Mouse (Mus musculus) gastrocnemius, postnatal 10 days (tissue): ENCODE measurements around the gene Dkk2. TPM values are rescaled to one million over a fixed set of nuclear protein-coding genes. Genes with fewer than 3 reads are reported as not detected.
A peak's percentile ranks its signal among the peaks of the same experiment; 100 is the strongest.
"Not testable (repeated sequence)": the region's sequence is repeated elsewhere in the genome, so short reads cannot be mapped to it uniquely, and the experiment has no call there.

Source experiments
- DNase-seq: peaks from one replicate; pipeline ENCODE4 v3.0.0; 2021; ENCODE audit warnings: mixed read lengths
- long read RNA-seq, 2 experiments: library from polyadenylated mRNA; stranded (forward); transcript quantifications; one replicate each; pipeline ENCODE4 v2.0.0; 2021
- total RNA-seq, 2 experiments: library from RNA; stranded (reverse); gene quantifications; 2 replicates each; pipeline ENCODE4 v1.2.3; 2021

Dkk2 gene
- 10 to 100 TPM; 12.2 to 12.3 TPM for total RNA-seq
- long read RNA-seq, experiment 1, transcript Dkk2-201 (4 exons, 3,705 nt): major isoform, 19 of 24 reads
- long read RNA-seq, experiment 1, partial matches to known transcripts: 1 of 24 reads
- long read RNA-seq, experiment 1, other reads (novel, unspliced or antisense): 4 of 24 reads
- long read RNA-seq, experiment 2, transcript Dkk2-201 (4 exons, 3,705 nt): major isoform, 9 of 14 reads
- long read RNA-seq, experiment 2, partial matches to known transcripts: 0 of 14 reads
- long read RNA-seq, experiment 2, other reads (novel, unspliced or antisense): 5 of 14 reads

DNA sequence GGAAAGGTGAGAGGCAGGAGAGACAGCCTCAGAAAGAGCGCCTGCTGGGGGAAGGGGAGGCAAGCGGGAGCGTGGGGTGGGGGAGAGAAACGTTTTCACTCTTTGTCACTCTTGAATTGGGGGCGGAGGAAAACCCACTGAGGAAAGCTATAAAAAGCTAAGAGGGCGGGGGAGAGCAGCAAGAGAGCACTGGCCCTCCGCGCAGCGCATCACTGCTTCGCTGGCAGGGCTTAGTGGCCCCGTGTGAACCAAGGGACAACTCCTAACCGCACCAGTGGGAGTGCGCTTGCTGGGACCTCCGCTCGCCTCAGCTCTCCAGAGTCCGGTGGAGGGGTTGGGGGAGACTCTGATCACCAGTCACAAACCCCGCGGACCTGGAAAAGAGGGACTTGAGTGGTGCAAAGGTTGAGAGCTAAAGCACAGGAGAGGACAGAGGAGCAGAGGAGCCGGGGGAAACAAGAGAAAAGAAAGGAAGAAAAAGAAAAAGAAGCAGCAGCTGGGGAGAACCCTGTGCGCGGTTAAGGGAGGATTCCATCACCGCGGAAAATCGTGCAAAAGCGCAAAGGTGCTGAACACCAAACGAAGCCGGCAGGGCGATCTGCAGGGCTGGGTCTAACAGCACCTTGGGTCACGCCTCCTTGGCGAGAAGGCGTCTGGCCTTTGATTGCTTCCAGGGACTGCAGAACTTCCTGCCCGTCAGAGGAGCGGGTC is at the start of gene Dkk2:
Gene Dkk2, plus strand, starts transcription at position 181 of the 711 bp plus-strand sequence.
- peak; percentile 36 for DNase-seq

DNA sequence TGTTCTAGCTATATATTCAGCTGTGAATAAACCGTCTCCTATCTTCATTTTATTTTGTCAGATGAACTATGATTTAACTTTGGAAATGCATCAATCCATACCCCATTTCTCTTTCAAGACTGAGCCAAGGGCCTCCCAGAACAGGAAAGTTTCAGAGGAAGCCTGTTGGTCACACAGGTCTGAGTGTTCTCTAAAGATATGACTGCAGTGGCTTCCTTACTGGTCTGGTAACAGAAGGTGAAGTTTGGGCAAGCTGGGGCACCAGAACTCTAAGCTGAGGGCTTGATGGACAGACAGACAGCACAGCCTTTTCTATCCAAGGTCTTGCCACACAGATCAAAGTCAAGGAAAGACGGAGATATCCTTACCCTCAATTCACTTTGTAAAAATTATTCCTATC is 48.4 kb upstream of the Dkk2 start:
- DNase-seq: no peak

DNA sequence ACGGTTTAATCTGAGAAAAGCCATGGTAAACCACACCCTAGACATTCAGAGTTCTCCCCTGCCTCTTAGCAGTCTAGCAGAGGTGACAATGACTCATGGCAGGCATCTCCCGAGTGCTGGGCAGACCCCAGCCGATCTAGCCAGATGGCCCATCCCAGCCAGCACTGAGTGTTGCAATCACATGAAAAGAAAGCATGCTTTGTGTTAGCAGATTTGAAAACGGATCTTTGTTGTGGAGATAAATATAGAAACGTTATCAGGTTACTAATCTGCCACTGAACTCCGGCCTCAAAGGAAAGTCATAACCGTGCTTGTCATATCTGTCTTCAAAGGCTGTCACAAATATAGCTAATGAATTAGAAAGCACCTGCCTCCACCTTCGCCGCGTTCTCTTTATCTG is 47.4 kb upstream of the Dkk2 start:
- DNase-seq: no peak

DNA sequence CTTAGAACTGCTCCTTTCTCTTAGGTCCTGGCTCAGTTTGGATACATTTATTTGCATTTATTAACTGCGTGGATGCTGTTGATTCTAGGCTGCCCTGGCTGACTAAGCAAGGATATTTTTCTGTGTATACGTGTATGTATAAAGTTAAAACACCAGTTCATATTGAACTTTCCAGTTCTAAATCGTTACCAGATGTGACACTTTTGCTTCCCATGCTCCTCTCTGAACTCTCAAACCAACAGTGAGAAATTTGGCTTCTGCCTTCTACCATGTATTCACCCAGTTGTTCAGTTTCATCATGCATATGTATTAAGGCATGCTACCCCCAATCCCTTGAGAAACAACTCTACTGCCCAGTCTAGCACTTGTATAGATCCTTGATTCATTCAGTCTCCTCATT is 45.0 kb upstream of the Dkk2 start:
- no peak for DNase-seq

DNA sequence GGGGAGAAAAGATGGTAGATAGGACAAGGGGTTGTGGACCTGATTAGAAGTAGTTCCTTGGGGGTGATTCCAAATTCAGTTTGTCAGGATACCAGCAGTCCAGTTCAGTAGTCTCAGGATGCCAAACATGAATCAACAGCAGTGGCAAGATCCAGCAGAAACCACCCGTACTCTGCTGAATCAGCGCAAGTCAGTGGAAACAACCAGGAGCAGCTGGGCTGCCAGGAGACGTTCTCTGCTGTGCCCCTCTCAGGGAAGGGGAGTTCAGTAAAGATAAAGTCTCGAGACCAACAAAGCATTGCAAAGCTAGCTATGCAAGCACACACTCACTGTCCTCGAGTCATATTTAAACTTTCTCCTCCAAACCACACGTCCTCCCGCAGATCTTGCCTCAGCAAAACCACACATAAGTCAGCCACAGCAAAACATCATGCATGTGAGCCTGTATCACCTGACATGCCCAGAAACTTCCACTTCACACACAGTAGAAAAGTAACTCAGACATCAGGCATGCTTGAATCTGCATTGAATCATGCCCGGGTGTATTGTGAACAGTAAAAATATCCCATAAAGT is 34.1 kb upstream of the Dkk2 start:
- no peak for DNase-seq

DNA sequence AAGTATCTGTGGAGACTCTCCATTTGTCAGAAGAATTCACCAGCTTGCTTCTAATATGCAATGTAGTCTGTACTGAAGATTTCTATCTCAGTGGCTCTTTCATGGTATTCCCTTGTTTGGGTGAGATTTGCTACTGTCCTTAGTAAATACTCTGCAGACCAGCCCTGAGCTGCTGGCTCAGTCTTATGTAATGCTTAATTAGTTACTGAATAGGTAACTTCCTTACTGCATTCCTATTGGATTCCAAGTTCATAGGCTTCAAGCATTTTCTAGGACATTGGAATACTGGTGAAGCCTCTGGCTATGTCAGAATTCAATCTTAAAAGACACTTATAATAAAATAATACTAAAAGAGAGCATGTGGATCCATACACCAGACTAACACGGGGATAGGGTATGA is 22.3 kb upstream of the Dkk2 start:
- not testable (repeated sequence) for DNase-seq

DNA sequence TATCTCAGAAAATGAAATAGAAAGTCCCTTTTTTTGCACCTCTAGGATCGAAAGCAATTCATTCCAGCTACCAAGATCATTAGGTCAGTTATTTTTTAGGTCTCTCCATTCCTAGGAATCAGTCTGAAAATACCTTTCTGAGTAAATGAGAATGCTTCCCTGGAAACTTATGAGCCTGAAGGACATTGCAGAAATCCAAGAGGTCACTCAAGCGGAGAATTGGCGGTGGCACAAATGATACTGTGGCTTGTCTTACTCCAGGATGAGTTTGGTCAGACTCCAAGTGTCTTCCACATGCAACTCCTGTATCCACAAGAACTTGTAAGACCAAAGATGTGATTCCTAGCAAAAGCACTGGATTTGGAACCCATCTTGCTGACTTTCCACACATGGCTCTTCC is 21.7 kb upstream of the Dkk2 start:
- DNase-seq: no peak

DNA sequence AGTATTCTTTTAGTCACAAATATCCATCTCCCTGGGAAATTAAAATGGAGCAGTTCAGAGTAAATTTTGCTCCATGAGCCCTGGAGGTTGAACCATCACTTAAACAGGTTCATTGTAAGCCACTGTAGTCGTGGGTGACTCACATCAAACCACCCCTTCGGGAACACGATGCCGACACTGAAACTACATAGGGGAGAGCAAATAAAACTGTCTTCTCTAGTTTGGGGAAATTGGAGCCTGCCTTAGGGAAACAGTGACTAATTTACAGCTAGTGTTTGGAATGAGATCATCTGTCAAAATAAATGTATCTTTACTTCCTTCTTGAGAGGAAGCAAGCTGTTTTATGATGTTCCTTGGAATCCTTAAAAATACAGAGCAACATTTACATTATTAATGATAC is 21.1 kb upstream of the Dkk2 start:
- no peak for DNase-seq

DNA sequence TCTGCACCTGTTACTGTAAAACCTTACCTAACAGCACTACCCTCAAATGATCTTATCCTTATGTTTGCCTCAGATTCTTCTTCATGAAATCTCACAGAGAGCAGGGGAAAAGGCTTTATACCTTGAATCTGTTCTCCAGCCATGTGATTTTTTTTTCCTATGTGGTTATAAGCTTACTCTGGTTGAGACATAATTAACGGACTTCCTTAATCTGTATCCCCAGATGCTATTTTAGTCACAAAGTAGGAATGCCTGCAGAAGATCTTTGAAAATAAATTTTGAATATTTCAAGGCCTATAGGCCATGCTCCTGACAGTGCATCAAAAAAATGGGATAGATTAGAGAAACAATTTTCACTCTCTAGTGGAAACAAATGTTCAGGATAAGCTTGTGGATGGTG is 20.2 kb upstream of the Dkk2 start:
- no peak for DNase-seq

DNA sequence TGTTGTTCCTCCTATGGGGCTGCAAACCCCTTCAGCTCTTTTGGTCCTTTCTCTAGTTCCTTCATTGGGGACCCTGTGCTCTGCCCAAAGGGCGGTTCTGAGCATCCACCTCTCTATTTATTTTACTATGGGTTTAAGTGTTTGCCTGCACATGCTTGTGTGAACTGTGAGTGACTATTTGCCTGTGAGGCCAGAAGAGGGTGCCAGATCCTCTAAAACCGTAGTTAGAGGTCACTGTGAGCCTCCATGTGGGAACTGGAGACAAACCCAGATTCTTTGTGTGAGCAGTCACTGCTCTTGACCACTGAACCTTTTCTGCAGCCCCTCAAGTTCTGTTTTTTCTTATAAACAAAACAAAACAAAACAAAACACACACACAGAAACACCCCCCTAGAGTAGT is 14.1 kb upstream of the Dkk2 start:
- no peak for DNase-seq

DNA sequence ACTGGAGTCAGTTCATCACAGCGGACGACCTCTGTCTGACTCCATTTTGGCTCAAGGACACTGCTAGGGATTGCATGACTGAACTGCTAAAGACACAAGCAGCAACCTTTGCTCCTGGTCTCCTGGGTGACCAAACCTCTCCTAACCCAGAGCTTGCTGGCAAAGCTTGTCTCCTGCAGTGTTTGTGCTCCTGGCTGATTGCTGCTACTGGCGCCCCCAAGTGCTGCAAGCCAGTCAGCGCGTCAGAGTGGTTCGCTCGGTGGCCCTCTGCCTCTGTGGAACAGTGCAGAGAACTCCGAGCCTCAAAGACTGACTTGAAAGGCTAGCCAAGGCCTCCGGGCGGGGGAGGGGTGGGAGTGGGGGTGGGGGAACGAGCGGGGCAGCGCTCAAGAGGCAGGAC is 1.1 kb upstream of the Dkk2 start:
- DNase-seq: peak; percentile 54

DNA sequence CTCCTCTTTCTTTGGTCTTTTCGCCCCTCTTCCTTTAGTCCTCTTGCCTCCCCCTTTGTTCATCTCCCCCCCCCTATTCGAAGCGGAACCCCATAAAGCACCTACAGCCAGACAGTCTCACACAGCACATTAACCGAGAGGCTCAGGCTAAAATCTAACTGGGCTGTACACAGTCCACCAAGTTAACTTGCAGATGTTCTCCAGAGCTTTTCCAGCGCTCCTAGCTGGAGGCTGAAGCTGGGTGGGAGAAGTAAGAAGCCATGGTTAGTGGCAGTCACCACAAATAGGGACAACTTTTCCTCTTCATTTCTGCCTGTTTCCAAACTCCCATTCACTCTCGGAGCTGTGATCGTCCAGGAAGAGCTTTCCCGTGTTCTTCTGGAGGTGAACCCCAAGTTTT is 412 bp upstream of the Dkk2 start:
- DNase-seq: no peak

DNA sequence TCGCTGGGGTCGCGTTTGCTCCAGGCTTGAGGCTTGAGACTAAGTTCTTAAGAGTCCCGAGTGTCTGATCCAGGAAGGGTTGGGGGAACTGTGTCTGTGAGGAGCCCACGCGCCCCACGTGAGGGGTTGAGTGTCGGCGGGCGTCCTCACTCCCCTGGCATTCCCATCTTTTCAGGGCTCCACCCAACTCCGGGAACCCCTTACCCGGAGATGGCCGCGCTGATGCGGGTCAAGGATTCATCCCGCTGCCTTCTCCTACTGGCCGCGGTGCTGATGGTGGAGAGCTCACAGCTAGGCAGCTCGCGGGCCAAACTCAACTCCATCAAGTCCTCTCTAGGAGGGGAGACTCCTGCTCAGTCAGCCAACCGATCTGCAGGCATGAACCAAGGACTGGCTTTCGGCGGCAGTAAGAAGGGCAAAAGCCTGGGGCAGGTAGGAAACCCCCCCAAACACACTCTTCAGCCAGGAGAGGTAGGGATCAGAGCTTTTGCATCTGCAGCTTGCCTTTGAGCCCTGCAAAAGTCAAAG is 795 bp downstream of the Dkk2 start:
- peak; percentile 27 for DNase-seq

DNA sequence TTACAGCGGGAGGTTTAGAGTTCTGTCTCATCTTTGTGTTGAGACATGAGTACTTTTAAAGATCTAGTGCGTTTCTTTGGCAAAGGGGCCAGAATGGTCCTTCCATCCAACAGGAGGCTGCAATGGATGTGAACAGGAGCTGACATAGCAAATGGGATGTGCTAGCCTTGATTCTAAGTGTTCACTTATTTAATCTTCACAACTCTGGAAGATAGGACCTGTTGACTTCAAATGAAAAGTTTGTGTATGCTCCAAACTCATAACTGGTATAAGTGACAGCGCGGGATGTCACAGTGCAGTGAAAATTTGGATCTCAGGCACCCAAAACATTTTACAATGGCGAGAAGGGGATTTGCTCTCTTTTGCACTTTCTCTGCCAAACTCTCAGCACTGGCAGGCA is 1.4 kb downstream of the Dkk2 start:
- no peak for DNase-seq

DNA sequence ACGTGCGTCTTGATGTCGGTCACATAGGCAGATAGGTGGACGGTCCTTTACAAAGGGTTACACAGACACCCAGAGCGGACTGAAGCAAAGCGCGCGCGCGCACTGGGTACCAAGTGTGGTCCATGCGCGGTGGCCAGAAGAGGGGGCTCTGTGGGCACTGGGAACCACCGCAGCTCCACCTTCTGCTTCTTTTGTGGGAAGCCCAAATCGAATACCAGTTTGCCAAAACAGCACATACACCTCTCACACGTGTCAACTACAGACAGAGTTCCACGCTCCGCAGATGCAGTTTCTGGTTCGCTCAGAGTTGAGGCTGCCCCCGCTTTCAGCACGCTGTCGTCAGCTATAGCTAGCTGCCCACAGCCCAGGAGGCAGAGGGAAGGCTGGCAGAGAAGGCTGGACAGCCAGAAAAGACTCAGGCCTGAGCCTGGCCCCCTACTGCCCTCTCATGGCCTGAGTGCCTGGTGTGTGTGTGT is 2.0 kb downstream of the Dkk2 start:
- DNase-seq: peak; percentile 28

DNA sequence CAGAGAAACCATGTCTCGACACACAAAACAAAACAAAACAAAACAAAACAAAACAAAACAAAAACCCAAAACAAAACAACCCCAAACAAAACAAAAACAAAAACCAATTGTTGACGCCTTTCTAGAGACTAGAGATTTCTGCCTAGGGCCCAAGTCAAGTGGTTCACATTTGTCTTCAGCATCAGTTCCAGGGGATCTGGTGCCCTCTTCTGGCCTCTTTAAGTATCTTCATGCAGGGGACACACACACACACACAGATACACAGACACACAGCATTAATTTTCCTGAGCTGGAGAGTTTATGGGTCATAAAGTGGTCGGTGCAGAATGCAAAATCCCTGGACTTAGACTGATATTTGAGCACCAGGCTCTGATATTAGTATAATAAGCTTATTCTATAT is 7.9 kb downstream of the Dkk2 start:
- no peak for DNase-seq

DNA sequence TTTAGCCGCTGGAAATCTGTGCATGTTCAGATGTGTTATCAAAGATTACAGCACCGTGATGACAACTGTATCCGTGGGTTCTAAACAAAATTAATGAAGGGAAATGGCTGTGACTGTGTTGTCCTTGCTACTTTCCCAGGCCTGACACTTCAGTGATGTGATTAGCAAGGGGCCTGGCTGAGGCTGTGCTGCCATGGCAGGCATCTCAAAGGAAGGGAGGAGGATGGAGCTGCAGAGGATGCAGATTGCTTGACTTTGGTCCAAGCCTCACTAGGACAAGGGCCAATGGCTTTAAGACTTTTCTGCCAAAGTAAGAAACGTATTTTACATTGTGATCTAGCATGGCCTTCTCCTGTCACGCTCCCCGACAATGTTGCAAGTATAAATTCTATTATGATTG is 11.2 kb downstream of the Dkk2 start:
- no peak for DNase-seq

DNA sequence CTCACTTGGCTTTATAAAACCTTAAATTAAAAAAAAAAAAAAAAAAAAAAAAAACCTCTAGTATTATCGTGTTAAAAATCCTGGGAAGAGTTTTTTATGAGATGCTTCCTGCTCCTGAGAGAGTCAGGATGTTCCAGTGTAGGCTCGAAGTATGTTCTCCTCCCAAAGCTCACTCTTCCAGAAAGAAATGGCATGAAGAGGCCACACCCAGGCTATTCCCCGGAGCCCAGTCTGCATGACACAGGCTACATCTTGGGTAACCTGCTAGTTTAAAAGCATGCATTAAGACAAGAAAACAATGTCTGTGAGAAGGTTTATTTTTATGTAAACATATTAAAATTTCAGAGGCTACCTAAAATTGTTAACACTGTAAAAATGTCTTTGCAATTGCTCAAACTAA is 15.7 kb downstream of the Dkk2 start:
- DNase-seq: no peak

DNA sequence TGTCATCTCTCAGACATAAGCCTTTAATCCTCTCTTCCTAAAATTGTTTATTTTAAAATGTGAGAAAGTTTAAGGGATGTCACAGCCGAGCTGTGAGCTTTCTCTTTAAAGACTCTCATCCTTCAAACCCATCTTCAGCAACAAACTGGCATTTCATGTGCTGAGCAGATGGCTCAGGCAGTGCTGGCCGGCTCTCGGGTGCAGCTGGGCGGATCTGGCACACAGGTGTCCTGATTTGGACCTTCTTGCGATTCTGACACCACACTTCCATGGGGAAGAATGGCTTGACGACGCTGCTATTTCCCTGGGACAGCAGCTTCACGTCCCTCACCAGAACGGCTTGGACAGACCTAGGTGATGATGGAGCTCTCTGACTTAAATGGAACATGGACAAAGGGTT is 17.9 kb downstream of the Dkk2 start:
- peak; percentile 14 for DNase-seq

DNA sequence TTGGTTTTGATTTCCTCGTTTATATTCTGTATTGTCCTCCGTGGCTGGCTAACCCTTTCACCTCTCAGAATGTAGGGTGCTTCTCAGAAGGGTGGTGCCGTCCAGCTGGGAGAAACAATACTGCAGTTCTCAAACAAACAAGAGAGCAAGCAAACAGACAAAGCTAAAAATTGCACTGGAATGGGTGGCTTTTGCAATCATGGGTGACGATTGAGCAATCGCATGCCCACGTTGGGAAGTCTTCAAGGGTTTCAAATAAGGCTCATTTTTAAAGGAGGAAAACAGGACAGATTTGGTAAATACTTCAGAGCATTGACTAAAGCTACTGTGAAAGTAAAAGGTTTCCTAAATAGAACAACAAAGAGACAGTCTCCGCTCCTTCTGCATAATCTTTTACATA is 18.4 kb downstream of the Dkk2 start:
- no peak for DNase-seq

DNA sequence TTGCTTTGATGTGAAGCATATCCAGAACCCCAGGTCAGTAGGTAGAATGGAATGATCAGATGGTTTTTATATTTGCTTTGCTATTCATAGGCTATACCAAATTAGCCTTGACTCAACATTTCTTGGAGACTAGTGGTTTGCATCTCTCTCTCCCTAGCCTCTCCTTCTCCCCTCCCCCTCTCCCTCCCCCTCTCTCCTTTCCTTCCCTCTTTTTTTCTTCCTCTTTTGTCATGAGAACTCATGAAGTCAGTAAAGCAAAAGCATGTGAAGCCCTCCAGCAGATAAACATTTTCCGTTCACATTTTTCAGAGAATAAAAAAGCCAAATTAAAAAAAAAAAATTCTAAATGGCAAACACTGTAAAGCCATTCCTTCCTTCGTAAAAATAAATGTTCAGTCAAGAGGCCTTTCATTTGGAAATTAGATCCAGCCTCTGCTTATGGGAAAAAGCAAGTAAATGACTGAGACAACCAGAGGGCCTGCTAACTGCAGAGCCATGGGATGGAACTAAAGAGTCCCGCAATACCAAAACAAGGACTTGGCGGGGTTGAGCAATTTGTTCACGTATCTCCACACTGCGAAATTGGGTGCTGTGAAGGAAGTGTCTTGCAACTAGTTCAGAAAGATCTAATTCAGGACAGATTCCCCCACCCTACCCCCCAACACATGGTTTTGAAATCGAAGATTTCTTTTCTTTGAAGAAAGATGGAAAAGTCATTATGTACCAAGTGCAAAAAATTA is 30.9 kb downstream of the Dkk2 start:
- DNase-seq: no peak

DNA sequence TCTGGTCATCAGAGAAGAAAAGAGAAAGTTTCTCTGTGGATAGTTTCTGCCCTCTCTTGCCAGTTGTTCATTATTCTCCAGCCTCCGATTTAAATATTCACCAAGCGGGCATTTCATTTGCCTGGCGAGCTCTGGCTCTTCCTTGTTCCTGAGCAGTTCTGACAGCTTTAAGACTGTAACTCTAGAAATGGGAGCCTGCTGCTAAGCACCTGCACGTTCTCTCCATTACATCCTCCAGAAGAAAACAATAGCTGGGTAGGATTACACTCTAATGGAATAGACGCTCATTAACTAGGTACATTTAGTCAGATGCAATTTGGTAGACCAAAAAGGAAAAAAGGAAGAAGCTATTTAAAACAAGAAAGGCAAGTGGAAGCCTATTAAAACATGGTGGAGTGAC is 36.3 kb downstream of the Dkk2 start:
- DNase-seq: no peak

DNA sequence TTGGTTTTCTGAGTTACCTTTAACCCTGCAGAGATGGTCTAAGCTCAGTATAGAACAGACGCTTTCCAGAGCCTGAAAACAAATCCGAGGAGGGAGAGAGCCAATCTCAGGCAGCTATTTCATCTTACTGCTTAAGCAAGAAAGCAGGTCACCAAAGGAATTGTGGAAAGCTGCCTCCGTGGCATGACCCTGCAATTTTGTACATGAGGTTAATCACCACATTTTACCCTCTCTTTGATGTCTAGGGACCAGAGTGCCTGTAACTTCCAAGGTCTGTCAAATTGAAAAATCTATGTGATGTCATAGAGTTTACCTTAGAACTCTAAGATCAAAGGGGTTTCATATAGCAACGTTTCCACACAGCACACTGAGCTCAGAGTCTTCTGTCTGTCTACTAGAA is 37.5 kb downstream of the Dkk2 start:
- no peak for DNase-seq
